Mouse (Mus musculus) hindbrain, embryonic 16.5 days (tissue): ENCODE data around the gene Washc1. TPM values are rescaled to one million over a fixed set of nuclear protein-coding genes. Genes with fewer than 3 reads are reported as not detected.
"Not testable (repeated sequence)": the region's sequence is repeated elsewhere in the genome, so short reads cannot be mapped to it uniquely, and the experiment has no call there.

Experiments used
- ATAC-seq: fragments of 200-750 bp; cut with Nextera tagmentation; 2 replicates; pipeline ENCODE4 v1.8.0; 2017; ENCODE audit warnings: moderate TSS enrichment, moderate library complexity
- H3K27ac ChIP-seq: fragments of 300-500 bp; sonication (generic); 2 replicates; pipeline ENCODE4 v1.5.1; 2014; ENCODE audit warnings: low read depth, mild to moderate bottlenecking, control low read depth, low read length, moderate library complexity
- H3K27me3 ChIP-seq: fragments of 300-500 bp; sonication (generic); replicated peaks from 2 replicates; pipeline ENCODE4 v1.6.1; 2014; ENCODE audit warnings: low read length; ENCODE audit not compliant: control insufficient read depth, insufficient read depth
- H3K36me3 ChIP-seq: fragments of 300-500 bp; sonication (generic); 2 replicates; pipeline ENCODE4 v1.6.1; 2014; ENCODE audit warnings: mild to moderate bottlenecking, low read length, moderate library complexity, mixed read lengths; ENCODE audit not compliant: control insufficient read depth, insufficient read depth
- H3K4me1 ChIP-seq: fragments of 300-500 bp; sonication (generic); 2 replicates; pipeline ENCODE4 v1.6.1; 2014; ENCODE audit warnings: low read depth, low read length; ENCODE audit not compliant: control insufficient read depth, insufficient read depth
- H3K4me2 ChIP-seq: fragments of 300-500 bp; sonication (generic); 2 replicates; pipeline ENCODE4 v1.6.1; 2014; ENCODE audit warnings: mild to moderate bottlenecking, low read length, control low read depth, moderate library complexity
- H3K4me3 ChIP-seq: fragments of 300-500 bp; sonication (generic); 2 replicates; pipeline ENCODE4 v1.5.1; 2014; ENCODE audit warnings: mild to moderate bottlenecking, low read length, control low read depth, moderate library complexity
- H3K9ac ChIP-seq: fragments of 300-500 bp; sonication (generic); 2 replicates; pipeline ENCODE4 v1.6.1; 2014; ENCODE audit warnings: low read depth, mild to moderate bottlenecking, control low read depth, low read length, moderate library complexity
- H3K9me3 ChIP-seq: fragments of 300-500 bp; sonication (generic); 2 replicates; pipeline ENCODE4 v1.6.1; 2014; ENCODE audit warnings: mild to moderate bottlenecking, low read length, moderate library complexity; ENCODE audit not compliant: control insufficient read depth
- WGBS: fragments of 180-500 bp; shearing (Covaris S2); extraction: QIAGEN DNeasy Blood & Tissue Kit; methylation state at CpG from one replicate; pipeline ENCODE4 v1.1.7; 2014; 5-methylcytosine and 5-hydroxymethylcytosine counted together
- polyA plus RNA-seq: library from polyadenylated mRNA; unstranded; fragments of >200 nt; fragmentation: Nextera tagmentation; extraction: Ambion mirVana; gene quantifications from 2 replicates; pipeline ENCODE4 v1.2.1, GENCODE M21; 2015

Gene Washc1
- 46.5 and 49.2 TPM in 2 replicates for polyA plus RNA-seq

- peak within 1 kb of the TSS; percentile 81 for H3K9ac ChIP-seq
- H3K4me3 ChIP-seq: peak within 1 kb of the TSS; percentile 60
- ATAC-seq: peak; percentile 98
- H3K4me1 ChIP-seq: peaks cover 12% of the 10 kb centered on the region
- WGBS: under 1% methylated on average over 33 of the region's 41 CpGs
- H3K9me3 ChIP-seq: no peaks in the 10 kb centered on the region
- peak within 1 kb of the TSS; percentile 66 for H3K27ac ChIP-seq
- peaks cover 19% of the 10 kb centered on the region for H3K36me3 ChIP-seq
- H3K27me3 ChIP-seq: no peaks in the 10 kb centered on the region
- H3K4me2 ChIP-seq: peak within 1 kb of the TSS; percentile 57
Observed at GRCm38 (mm10) chr17:66111402-66111959, at the start of gene Washc1. Gene Washc1 (plus strand): TSS chr17:66111545.

- 91% methylated on average over 4 of the region's 4 CpGs for WGBS
- no peak overlapping the region for H3K27ac ChIP-seq
- no peaks in the 10 kb centered on the region for H3K9me3 ChIP-seq
- no peak for ATAC-seq
- no peaks in the 10 kb centered on the region for H3K36me3 ChIP-seq
- no peaks in the 10 kb centered on the region; the same call in 1 of the 2 replicates for H3K4me1 ChIP-seq
- no peak overlapping the region for H3K4me3 ChIP-seq
- H3K4me2 ChIP-seq: no peak overlapping the region
- no peaks in the 10 kb centered on the region for H3K27me3 ChIP-seq
- no peak overlapping the region for H3K9ac ChIP-seq
Observed at GRCm38 (mm10) chr17:66065115-66065514, 46.2 kb upstream of the Washc1 start.

- H3K9me3 ChIP-seq, H3K4me3 ChIP-seq, H3K27ac ChIP-seq, H3K9ac ChIP-seq, ATAC-seq, H3K36me3 ChIP-seq, H3K4me1 ChIP-seq, H3K4me2 ChIP-seq, H3K27me3 ChIP-seq: not testable (repeated sequence)
- WGBS: 90% methylated on average over 2 of the region's 2 CpGs
Observed at GRCm38 (mm10) chr17:66069036-66069435, 42.3 kb upstream of the Washc1 start.

GRCm38 (mm10) chr17:66073971-66074370 lies 37.4 kb upstream of the Washc1 start:
- no peak overlapping the region for H3K4me2 ChIP-seq
- H3K4me1 ChIP-seq: peaks cover 15% of the 10 kb centered on the region
- 84% methylated on average over 7 of the region's 7 CpGs for whole genome bisulfite sequencing
- 0 out of 2 replicates have a peak, but pooled peaks cover 3% of the 10 kb centered on the region for H3K36me3 ChIP-seq
- H3K27me3 ChIP-seq: no peaks in the 10 kb centered on the region
- no peaks in the 10 kb centered on the region for H3K9me3 ChIP-seq
- no peak for ATAC-seq
- H3K4me3 ChIP-seq: no peak overlapping the region
- no peak overlapping the region for H3K9ac ChIP-seq
- H3K27ac ChIP-seq: no peak overlapping the region

GRCm38 (mm10) chr17:66075827-66076173 lies 35.5 kb upstream of the Washc1 start:
- ATAC-seq: no peak
- 2% methylated on average over 12 of the region's 12 CpGs for WGBS

GRCm38 (mm10) chr17:66076174-66076927 lies 35.0 kb upstream of the Washc1 start:
- H3K4me1 ChIP-seq: peaks cover 15% of the 10 kb centered on the region
- peak overlapping the region; percentile 96 for H3K9ac ChIP-seq
- WGBS: under 1% methylated on average over 68 of the region's 95 CpGs
- H3K36me3 ChIP-seq: peaks cover 15% of the 10 kb centered on the region
- H3K9me3 ChIP-seq: no peaks in the 10 kb centered on the region
- peak; percentile 85 for ATAC-seq
- no peaks in the 10 kb centered on the region for H3K27me3 ChIP-seq
- H3K4me2 ChIP-seq: peak overlapping the region; percentile 74
- H3K4me3 ChIP-seq: peak overlapping the region; percentile 96
- H3K27ac ChIP-seq: peak overlapping the region; percentile 97

More at GRCm38 (mm10) chr17:66075827-66076173, 35.5 kb upstream of the Washc1 start:
- peaks cover 15% of the 10 kb centered on the region for H3K4me1 ChIP-seq
- H3K9me3 ChIP-seq: no peaks in the 10 kb centered on the region
- H3K27me3 ChIP-seq: no peaks in the 10 kb centered on the region
- peak overlapping the region; percentile 97 for H3K27ac ChIP-seq
- H3K36me3 ChIP-seq: peaks cover 15% of the 10 kb centered on the region
- H3K9ac ChIP-seq: peak overlapping the region; percentile 96
- H3K4me3 ChIP-seq: peak overlapping the region; percentile 96
- H3K4me2 ChIP-seq: peak overlapping the region; percentile 74

- ATAC-seq: peak; percentile 97
Observed at GRCm38 (mm10) chr17:66076934-66077333, 34.4 kb upstream of the Washc1 start, which contains the start of gene Ankrd12. Gene Ankrd12 (minus strand): TSS chr17:66077089.

GRCm38 (mm10) chr17:66077437-66077850 lies 33.9 kb upstream of the Washc1 start:
- H3K9me3 ChIP-seq: no peaks in the 10 kb centered on the region
- peak overlapping the region; percentile 96 for H3K9ac ChIP-seq
- H3K36me3 ChIP-seq: peaks cover 15% of the 10 kb centered on the region
- H3K27me3 ChIP-seq: no peaks in the 10 kb centered on the region
- H3K4me2 ChIP-seq: peak overlapping the region; percentile 87
- H3K4me3 ChIP-seq: peak overlapping the region; percentile 96
- peak overlapping the region; percentile 97 for H3K27ac ChIP-seq
- H3K4me1 ChIP-seq: peaks cover 15% of the 10 kb centered on the region
- peak; percentile 75 for ATAC-seq
- under 1% methylated on average over 21 of the region's 23 CpGs for WGBS

More at GRCm38 (mm10) chr17:66076934-66077333, 34.4 kb upstream of the Washc1 start, which contains the start of gene Ankrd12:
- Histone ChIP-seq H3K9ac (peak within 1 kb of the TSS; percentile 96), H3K4me3 (peak within 1 kb of the TSS; percentile 96), H3K4me2 (peak within 1 kb of the TSS; percentile 87), H3K27ac (peak within 1 kb of the TSS; percentile 97), H3K36me3 (peaks cover 15% of the 10 kb centered on the region), H3K4me1 (peaks cover 15% of the 10 kb centered on the region), H3K27me3 (no peaks in the 10 kb centered on the region), H3K9me3 (no peaks in the 10 kb centered on the region)
- under 1% methylated on average over 52 of the region's 53 CpGs for WGBS

- Histone ChIP-seq H3K27ac (no peak overlapping the region), H3K4me2 (no peak overlapping the region), H3K27me3 (no peaks in the 10 kb centered on the region), H3K36me3 (peaks cover 17% of the 10 kb centered on the region), H3K4me1 (no peaks in the 10 kb centered on the region), H3K9ac (no peak overlapping the region), H3K9me3 (no peaks in the 10 kb centered on the region), H3K4me3 (no peak overlapping the region)
- ATAC-seq: no peak
- WGBS: 91% methylated on average over 1 of the region's 1 CpGs
Observed at GRCm38 (mm10) chr17:66084486-66084885, 26.9 kb upstream of the Washc1 start.
